Mouse (Mus musculus) WW6 (cell line): ENCODE measurements around the gene Gm15128.
"Not testable (repeated sequence)": the region's sequence is repeated elsewhere in the genome, so short reads cannot be mapped to it uniquely, and the experiment has no call there.

Source experiments
- DNase-seq: peaks from one replicate; pipeline ENCODE4 v3.0.0-alpha.2; 2013; ENCODE audit warnings: low read depth, low spot score

Gm15128 gene

DNA sequence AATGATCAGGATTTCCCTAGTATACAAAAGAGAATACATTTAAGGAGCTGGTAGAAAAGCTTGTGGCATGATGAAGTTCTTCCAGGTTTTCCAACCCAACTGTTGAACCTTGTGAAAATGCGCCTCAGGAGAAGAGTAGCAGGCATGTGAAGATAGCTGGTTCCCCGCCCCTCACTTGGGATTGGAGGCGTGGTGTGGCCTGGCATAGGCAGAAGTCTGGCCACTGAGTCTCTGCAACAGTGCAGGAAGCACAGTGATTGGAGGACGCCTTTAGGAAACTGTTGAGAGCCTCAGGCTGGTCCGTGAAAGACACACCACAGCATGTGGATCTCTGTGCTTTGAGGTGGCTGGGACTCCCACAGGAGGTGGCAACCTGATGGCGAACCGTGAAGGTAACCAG lies at the start of gene Gm15128:
TSS of gene Gm15128 (plus strand) at position 301 of the 400 bp plus-strand sequence.
- DNase-seq, result not testable (repeated sequence)
